9 mouse cellular contexts compared by ENCODE assay signal in genomic region chr17:26276711-26277110, GRCm38 (mm10). TPM values are rescaled to one million over a fixed set of nuclear protein-coding genes. Genes with fewer than 3 reads are reported as not detected.
A peak's percentile ranks its signal among the peaks of the same experiment; 100 is the strongest.
DNase-seq lines count a peak whose midpoint lies in the region; ATAC-seq and TF ChIP-seq lines count a peak whose summit lies in the region.
"Had no signal": no experiment of that assay in that cellular context is flagged by ENCODE, and none has a peak within 500 bp of the region (broad histone marks: within the 10 kb centered on the region; RNA-seq: fewer than 3 reads in every experiment).

No protein-coding gene starts in this region.

- intact Hi-C loops in heart, postnatal 25 days (cut with DNase I) = no loop called here

- DNase-seq in heart, adult 11 months = peak; percentile 69
- no peak for DNase-seq in heart, postnatal 25 days (ENCODE audit: low spot score)
- DNase-seq in right cerebral cortex, adult 2 months (ENCODE audit: low spot score in 2 of 2) = peak; percentile 49 to 50
- DNase-seq in right cerebral cortex, postnatal 4 days = no peak
- DNase-seq in lung, postnatal 0 days (ENCODE audit: low spot score) = peak; percentile 49
- peak; percentile 16 to 40 for DNase-seq in thymus, postnatal 10 days (ENCODE audit: low spot score in 2 of 2)
- DNase-seq in ovary, postnatal 14 days (ENCODE audit: low spot score) = no peak

- H3K36me3 ChIP-seq in lung, postnatal 0 days (ENCODE audit: insufficient read depth, low read length) = peaks cover 40% of the 10 kb centered on the region

- H3K9ac ChIP-seq in lung, postnatal 0 days (replicated peaks; ENCODE audit: low read depth) = no peak overlapping the region
- H3K9ac ChIP-seq: embryonic facial prominence, embryonic 12.5 days had no signal

- TF ChIP-seq CTCF in lung, postnatal 0 days (IDR thresholded peaks at IDR 0.05) = peak; percentile 76

- TF ChIP-seq EP300 in lung, postnatal 0 days (IDR thresholded peaks at IDR 0.05) = no peak

- no peaks in the 10 kb centered on the region for H3K9me3 ChIP-seq in lung, postnatal 0 days (ENCODE audit: low read length)
- H3K9me3 ChIP-seq: embryonic facial prominence, embryonic 12.5 days had no signal

- no peak overlapping the region for H3K4me2 ChIP-seq in lung, postnatal 0 days (replicated peaks; ENCODE audit: low read depth, low read length)
- H3K4me2 ChIP-seq: embryonic facial prominence, embryonic 12.5 days had no signal

- H3K4me1 ChIP-seq in lung, postnatal 0 days (ENCODE audit: insufficient read depth, low read depth, low read length) = no peaks in the 10 kb centered on the region
- H3K4me1 ChIP-seq: embryonic facial prominence, embryonic 12.5 days had no signal

- H3K4me3 ChIP-seq in lung, postnatal 0 days (ENCODE audit: low read depth, low read length) = no peak overlapping the region
- H3K4me3 ChIP-seq: embryonic facial prominence, embryonic 12.5 days had no signal

- H3K27me3 ChIP-seq in lung, postnatal 0 days (replicated peaks; ENCODE audit: insufficient read depth, low read length) = no peaks in the 10 kb centered on the region
- H3K27me3 ChIP-seq: embryonic facial prominence, embryonic 12.5 days had no signal

- H3K27ac ChIP-seq in lung, postnatal 0 days (ENCODE audit: low read length) = no peak overlapping the region
- H3K27ac ChIP-seq: embryonic facial prominence, embryonic 12.5 days had no signal

- 94% methylated on average over 4 of the region's 4 CpGs for WGBS in lung, postnatal 0 days

- ATAC-seq in common myeloid progenitor, adult 5-6 weeks (replicated peaks; ENCODE audit: low read depth, poor library complexity, severe bottlenecking) = peak; percentile 74
- no peak for ATAC-seq in lung, postnatal 0 days

RNA-seq across cellular contexts. Expression of gene Luc7l, which starts 24.0 kb away (rescaled TPM):
- total RNA-seq in heart, postnatal 25 days (2021) = 10 to 100 TPM; 15.3 to 18.2 TPM
- 104 and 124 TPM in 2 replicates for total RNA-seq in common myeloid progenitor, adult 5-6 weeks (2017)
- 42.2 and 46.6 TPM in 2 replicates for polyA plus RNA-seq in lung, postnatal 0 days (2015; fragmentation: Nextera tagmentation; extraction: Ambion mirVana)

RNA-seq across cellular contexts. Expression of gene Fam234a, which starts 32.7 kb away (rescaled TPM):
- total RNA-seq in heart, postnatal 25 days (2021) = 100 to 1,000 TPM; 113 to 123 TPM
- total RNA-seq in common myeloid progenitor, adult 5-6 weeks (2017) = 6.9 and 8.3 TPM in 2 replicates
- polyA plus RNA-seq in lung, postnatal 0 days (2015; fragmentation: Nextera tagmentation; extraction: Ambion mirVana) = 71.2 and 71.8 TPM in 2 replicates

Comparison
In these comparisons a context has a peak if more than half of its experiments do, and no peak if none do; other contexts are left out.
1. DNase-seq: peak in heart, adult 11 months (single experiment), right cerebral cortex, adult 2 months (2 of 2), lung, postnatal 0 days (single experiment) and thymus, postnatal 10 days (2 of 2); none in heart, postnatal 25 days (single experiment), right cerebral cortex, postnatal 4 days (single experiment) and ovary, postnatal 14 days (single experiment).
2. RNA of gene Fam234a, which starts 32.7 kb away (total RNA-seq): 113 to 123 TPM in heart, postnatal 25 days; 6.9 to 8.3 TPM in common myeloid progenitor, adult 5-6 weeks; every median in the first group is over 10 times any median in the second.